11 mouse cellular contexts compared by ENCODE assay signal in the genomic region with DNA sequence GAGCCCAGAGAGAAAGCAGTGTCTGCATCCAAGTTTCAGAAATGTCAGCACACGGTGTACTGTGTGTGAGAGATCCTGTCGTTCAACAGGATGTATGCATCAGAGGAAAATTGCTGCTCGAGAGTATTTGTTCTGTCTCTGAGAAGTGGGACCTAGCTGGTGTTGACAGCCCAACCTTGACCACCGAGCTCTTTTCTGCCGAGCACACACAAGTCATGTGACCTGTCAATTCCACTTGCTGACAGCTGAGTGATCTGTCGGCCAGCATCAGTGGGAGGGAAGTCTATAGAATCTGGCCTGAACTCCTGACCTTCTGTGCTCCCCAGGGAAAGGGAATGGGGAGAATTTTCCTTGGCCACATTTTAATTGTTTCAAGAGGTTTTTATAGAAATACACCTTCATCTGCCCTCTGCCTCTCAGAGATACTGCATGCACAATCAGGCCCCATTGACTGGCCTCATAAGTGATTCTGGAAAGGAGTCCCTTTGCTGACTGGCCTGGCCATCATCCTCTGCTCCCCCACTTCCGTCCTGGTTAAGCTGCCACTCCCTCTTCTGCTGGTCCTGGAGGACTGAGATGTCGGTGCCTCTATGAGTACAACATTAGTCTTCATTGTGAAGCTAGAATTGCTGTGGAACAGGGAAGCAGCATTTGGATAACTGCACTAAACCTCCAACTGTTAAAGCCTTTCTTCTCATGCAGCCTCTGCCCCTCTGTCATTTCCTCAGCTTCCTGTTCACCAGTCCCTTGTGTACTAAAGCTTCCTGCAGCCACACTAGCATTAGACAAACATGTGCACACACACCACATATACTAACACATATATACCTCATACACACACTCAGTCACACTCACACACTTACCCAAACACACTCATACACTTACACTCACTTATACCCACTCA. TPM values are rescaled to one million over a fixed set of nuclear protein-coding genes. Genes with fewer than 3 reads are reported as not detected.
A peak's percentile ranks its signal among the peaks of the same experiment; 100 is the strongest.
DNase-seq lines count a peak whose midpoint lies in the region; ATAC-seq lines count a peak whose summit lies in the region.
"Had no signal": no experiment of that assay in that cellular context is flagged by ENCODE, and none has a peak within 500 bp of the region (broad histone marks: within the 10 kb centered on the region; RNA-seq: fewer than 3 reads in every experiment).

No protein-coding gene starts in this region.

- DNase-seq in lung, postnatal 10 days: peak; percentile 21
- DNase-seq in lung, postnatal 14 days: no peak
- DNase-seq in hindbrain, embryonic 14.5 days (ENCODE audit: low spot score): no peak
- DNase-seq in left cerebral cortex, postnatal 4 days: no peak
- DNase-seq in gastrocnemius, postnatal 36 days: no peak
- DNase-seq: adrenal gland, postnatal 25 days; cerebellum, postnatal 14 days; kidney, postnatal 10 days had no signal

- H3K4me2 ChIP-seq in forebrain, embryonic 13.5 days: no peak overlapping the region
- H3K4me2 ChIP-seq in forebrain, embryonic 16.5 days (ENCODE audit: low read length): no peak overlapping the region
- no peak overlapping the region for H3K4me2 ChIP-seq in hindbrain, embryonic 14.5 days (replicated peaks)

- intact Hi-C loops in left cerebral cortex, postnatal 4 days (cut with DNase I): no loop called here
- intact Hi-C loops in gastrocnemius, postnatal 36 days (cut with DNase I): no loop called here

- H3K4me1 ChIP-seq in forebrain, embryonic 13.5 days: 0 out of 2 replicates have a peak, but pooled peaks cover 14% of the 10 kb centered on the region
- H3K4me1 ChIP-seq in forebrain, embryonic 16.5 days (replicated peaks; ENCODE audit: control insufficient read depth, insufficient read depth, low read length): no peaks in the 10 kb centered on the region
- peaks cover 12% of the 10 kb centered on the region; the same call in 1 of the 2 replicates for H3K4me1 ChIP-seq in hindbrain, embryonic 14.5 days (replicated peaks; ENCODE audit: control insufficient read depth, insufficient read depth, low read length)

- peaks cover 7% of the 10 kb centered on the region; the same call in 1 of the 2 replicates for H3K27me3 ChIP-seq in forebrain, embryonic 13.5 days
- no peaks in the 10 kb centered on the region for H3K27me3 ChIP-seq in forebrain, embryonic 16.5 days (replicated peaks; ENCODE audit: control insufficient read depth, insufficient read depth, low read length)
- H3K27me3 ChIP-seq in hindbrain, embryonic 14.5 days (ENCODE audit: control insufficient read depth, insufficient read depth, low read length): no peaks in the 10 kb centered on the region

- no peak overlapping the region for H3K4me3 ChIP-seq in forebrain, embryonic 13.5 days
- no peak overlapping the region for H3K4me3 ChIP-seq in forebrain, embryonic 16.5 days (replicated peaks; ENCODE audit: low read length)
- no peak overlapping the region for H3K4me3 ChIP-seq in hindbrain, embryonic 14.5 days (replicated peaks; ENCODE audit: low read length)

- no peak for ATAC-seq in forebrain, embryonic 13.5 days
- ATAC-seq in forebrain, embryonic 16.5 days: no peak
- no peak for ATAC-seq in hindbrain, embryonic 14.5 days (ENCODE audit: low FRiP score)
- ATAC-seq in neutrophil, adult 5-6 weeks (ENCODE audit: extremely low read depth, insufficient number of reproducible peaks, low FRiP score, poor library complexity, severe bottlenecking): 0 out of 2 replicates have a peak, but pooled peaks have one; percentile 9

- H3K9me3 ChIP-seq in forebrain, embryonic 13.5 days (replicated peaks): no peaks in the 10 kb centered on the region
- no peaks in the 10 kb centered on the region for H3K9me3 ChIP-seq in forebrain, embryonic 16.5 days (ENCODE audit: control insufficient read depth, low read length)
- H3K9me3 ChIP-seq in hindbrain, embryonic 14.5 days (ENCODE audit: control insufficient read depth, low read length): no peaks in the 10 kb centered on the region

- 38% methylated on average over 8 of the region's 8 CpGs for WGBS in forebrain, embryonic 13.5 days
- 39% methylated on average over 8 of the region's 8 CpGs for WGBS in forebrain, embryonic 16.5 days
- WGBS in hindbrain, embryonic 14.5 days: 24% methylated on average over 8 of the region's 8 CpGs

- H3K9ac ChIP-seq in forebrain, embryonic 13.5 days: no peak overlapping the region
- no peak overlapping the region for H3K9ac ChIP-seq in forebrain, embryonic 16.5 days (replicated peaks; ENCODE audit: low read depth, low read length)
- H3K9ac ChIP-seq in hindbrain, embryonic 14.5 days: no peak overlapping the region; the same call in 1 of the 2 replicates

- peak overlapping the region; percentile 10; the same call in 1 of the 2 replicates for H3K27ac ChIP-seq in forebrain, embryonic 13.5 days
- H3K27ac ChIP-seq in forebrain, embryonic 16.5 days (ENCODE audit: low read length): no peak overlapping the region
- H3K27ac ChIP-seq in hindbrain, embryonic 14.5 days: peak overlapping the region; percentile 16; the same call in 1 of the 2 replicates

- H3K36me3 ChIP-seq in forebrain, embryonic 13.5 days (ENCODE audit: poor library complexity, severe bottlenecking): peaks cover 15% of the 10 kb centered on the region; the same call in 1 of the 2 replicates
- H3K36me3 ChIP-seq in forebrain, embryonic 16.5 days (ENCODE audit: control insufficient read depth, insufficient read depth): peaks cover 1% of the 10 kb centered on the region
- H3K36me3 ChIP-seq in hindbrain, embryonic 14.5 days (replicated peaks; ENCODE audit: control insufficient read depth, insufficient read depth): peaks cover 86% of the 10 kb centered on the region

RNA-seq across cellular contexts. Expression of gene Cdca7l, which starts 59.3 kb away (rescaled TPM):
- polyA plus RNA-seq in forebrain, embryonic 13.5 days (2015; fragmentation: Nextera tagmentation; extraction: Ambion mirVana): 20.4 and 27.0 TPM in 2 replicates
- polyA plus RNA-seq in forebrain, embryonic 16.5 days (2015; fragmentation: Nextera tagmentation; extraction: Ambion mirVana): 9.0 and 9.6 TPM in 2 replicates
- 4.9 and 5.8 TPM in 2 replicates for polyA plus RNA-seq in hindbrain, embryonic 14.5 days (2014; fragmentation: Nextera tagmentation; extraction: Ambion mirVana)
- 7.6 and 7.7 TPM in 2 replicates for total RNA-seq in neutrophil, adult 5-6 weeks (2017)
- 1 to 10 TPM; 2.6 to 3.7 TPM for total RNA-seq in left cerebral cortex, postnatal 4 days (2021)
- total RNA-seq in gastrocnemius, postnatal 36 days (2021): under 1 TPM; 0.20 to 0.27 TPM
